Mouse (Mus musculus): ENCODE results near the gene Ccdc65. TPM values are rescaled to one million over a fixed set of nuclear protein-coding genes. Genes with fewer than 3 reads are reported as not detected.

Gene Ccdc65
- polyA plus RNA-seq, 1 experiment from 2014 or later: 1.7 TPM

GRCm38 (mm10) chr15:98689682-98690081, 18.3 kb upstream of the Ccdc65 start:
- 85% methylated on average over 2 of the region's 2 CpGs for WGBS

GRCm38 (mm10) chr15:98691486-98692147, 16.4 kb upstream of the Ccdc65 start:
- no peak for ATAC-seq (ENCODE audit: insufficient read depth, low FRiP score)
- Histone ChIP-seq H3K9ac (ENCODE audit: low read length) (no peak overlapping the region), H3K4me2 (ENCODE audit: low read depth, low read length) (no peak overlapping the region), H3K4me3 (replicated peaks; ENCODE audit: low read length) (no peak overlapping the region), H3K4me1 (ENCODE audit: control insufficient read depth, insufficient read depth, low read length) (0 out of 2 replicates have a peak, but pooled peaks cover 11% of the 10 kb centered on the region), H3K27ac (ENCODE audit: low read length) (no peak overlapping the region), H3K9me3 (replicated peaks; ENCODE audit: control insufficient read depth, low read length) (no peaks in the 10 kb centered on the region), H3K36me3 (ENCODE audit: control insufficient read depth, insufficient read depth, low read length) (no peaks in the 10 kb centered on the region), H3K27me3 (ENCODE audit: control insufficient read depth, insufficient read depth, low read length) (no peaks in the 10 kb centered on the region)
- WGBS: 64% methylated on average over 7 of the region's 7 CpGs

More at GRCm38 (mm10) chr15:98689682-98690081, 18.3 kb upstream of the Ccdc65 start:
- H3K36me3 ChIP-seq (ENCODE audit: control insufficient read depth, insufficient read depth, low read length): no peaks in the 10 kb centered on the region
- no peak for ATAC-seq (ENCODE audit: insufficient read depth, low FRiP score)
- H3K27me3 ChIP-seq (ENCODE audit: control insufficient read depth, insufficient read depth, low read length): no peaks in the 10 kb centered on the region
- no peaks in the 10 kb centered on the region for H3K9me3 ChIP-seq (replicated peaks; ENCODE audit: control insufficient read depth, low read length)
- H3K4me1 ChIP-seq (ENCODE audit: control insufficient read depth, insufficient read depth, low read length): 0 out of 2 replicates have a peak, but pooled peaks cover 9% of the 10 kb centered on the region
- H3K4me3 ChIP-seq (replicated peaks; ENCODE audit: low read length): no peak overlapping the region
- H3K4me2 ChIP-seq (ENCODE audit: low read depth, low read length): no peak overlapping the region
- H3K27ac ChIP-seq (ENCODE audit: low read length): no peak overlapping the region
- H3K9ac ChIP-seq (ENCODE audit: low read length): no peak overlapping the region

- ATAC-seq (ENCODE audit: insufficient read depth, low FRiP score): peak; percentile 68
- H3K27ac ChIP-seq (ENCODE audit: low read length): no peak overlapping the region
- no peaks in the 10 kb centered on the region for H3K9me3 ChIP-seq (replicated peaks; ENCODE audit: control insufficient read depth, low read length)
Observed at GRCm38 (mm10) chr15:98692171-98692715, 15.8 kb upstream of the Ccdc65 start.

DNA sequence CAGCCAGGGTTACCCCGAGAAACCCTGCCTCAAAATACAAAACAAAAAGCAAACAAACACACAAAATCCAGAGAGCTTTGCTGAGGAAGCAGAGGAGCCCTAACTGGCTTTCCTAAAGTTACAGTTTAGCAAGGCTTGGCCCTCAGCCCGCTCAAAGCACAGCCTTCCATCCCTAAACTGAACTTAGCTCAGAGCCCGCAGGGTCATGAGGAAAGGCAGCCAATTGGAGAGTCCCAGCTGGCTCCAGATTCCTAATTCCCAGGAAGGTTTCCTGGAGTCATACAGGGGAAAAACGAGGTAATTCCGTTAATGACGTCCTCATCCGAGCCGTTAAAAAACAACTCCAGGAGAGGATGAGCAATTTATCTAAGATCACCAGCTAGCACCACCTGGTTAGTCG, 12.3 kb upstream of the Ccdc65 start:
- Histone ChIP-seq H3K9me3 (replicated peaks; ENCODE audit: control insufficient read depth, low read length) (no peaks in the 10 kb centered on the region), H3K4me2 (ENCODE audit: low read depth, low read length) (no peak overlapping the region), H3K4me3 (replicated peaks; ENCODE audit: low read length) (no peak overlapping the region), H3K36me3 (ENCODE audit: control insufficient read depth, insufficient read depth, low read length) (no peaks in the 10 kb centered on the region), H3K9ac (ENCODE audit: low read length) (no peak overlapping the region), H3K27ac (ENCODE audit: low read length) (no peak overlapping the region), H3K27me3 (ENCODE audit: control insufficient read depth, insufficient read depth, low read length) (peaks cover 3% of the 10 kb centered on the region), H3K4me1 (ENCODE audit: control insufficient read depth, insufficient read depth, low read length) (0 out of 2 replicates have a peak, but pooled peaks cover 11% of the 10 kb centered on the region)
- no peak for ATAC-seq (ENCODE audit: insufficient read depth, low FRiP score)
- WGBS: 37% methylated on average over 9 of the region's 9 CpGs

More at GRCm38 (mm10) chr15:98692171-98692715, 15.8 kb upstream of the Ccdc65 start:
- Histone ChIP-seq H3K9ac (ENCODE audit: low read length) (no peak overlapping the region), H3K4me2 (ENCODE audit: low read depth, low read length) (no peak overlapping the region), H3K4me3 (replicated peaks; ENCODE audit: low read length) (no peak overlapping the region), H3K36me3 (ENCODE audit: control insufficient read depth, insufficient read depth, low read length) (no peaks in the 10 kb centered on the region), H3K27me3 (ENCODE audit: control insufficient read depth, insufficient read depth, low read length) (no peaks in the 10 kb centered on the region), H3K4me1 (ENCODE audit: control insufficient read depth, insufficient read depth, low read length) (0 out of 2 replicates have a peak, but pooled peaks cover 11% of the 10 kb centered on the region)
- WGBS: 26% methylated on average over 11 of the region's 11 CpGs

GRCm38 (mm10) chr15:98696216-98696615, 11.8 kb upstream of the Ccdc65 start:
- H3K36me3 ChIP-seq (ENCODE audit: control insufficient read depth, insufficient read depth, low read length): no peaks in the 10 kb centered on the region
- no peak for ATAC-seq (ENCODE audit: insufficient read depth, low FRiP score)
- H3K4me2 ChIP-seq (ENCODE audit: low read depth, low read length): no peak overlapping the region
- H3K9ac ChIP-seq (ENCODE audit: low read length): no peak overlapping the region
- H3K27me3 ChIP-seq (ENCODE audit: control insufficient read depth, insufficient read depth, low read length): peaks cover 8% of the 10 kb centered on the region
- no peak overlapping the region for H3K27ac ChIP-seq (ENCODE audit: low read length)
- no peak overlapping the region for H3K4me3 ChIP-seq (replicated peaks; ENCODE audit: low read length)
- H3K4me1 ChIP-seq (ENCODE audit: control insufficient read depth, insufficient read depth, low read length): 0 out of 2 replicates have a peak, but pooled peaks cover 11% of the 10 kb centered on the region
- no peaks in the 10 kb centered on the region for H3K9me3 ChIP-seq (replicated peaks; ENCODE audit: control insufficient read depth, low read length)
- 45% methylated on average over 8 of the region's 8 CpGs for WGBS

GRCm38 (mm10) chr15:98699190-98700105, 8.6 kb upstream of the Ccdc65 start:
- Histone ChIP-seq H3K27me3 (ENCODE audit: control insufficient read depth, insufficient read depth, low read length) (peaks cover 17% of the 10 kb centered on the region), H3K27ac (ENCODE audit: low read length) (no peak overlapping the region), H3K36me3 (ENCODE audit: control insufficient read depth, insufficient read depth, low read length) (no peaks in the 10 kb centered on the region), H3K9ac (ENCODE audit: low read length) (peak overlapping the region; percentile 55; the same call in 1 of the 2 replicates), H3K9me3 (replicated peaks; ENCODE audit: control insufficient read depth, low read length) (no peaks in the 10 kb centered on the region), H3K4me1 (ENCODE audit: control insufficient read depth, insufficient read depth, low read length) (0 out of 2 replicates have a peak, but pooled peaks cover 2% of the 10 kb centered on the region), H3K4me3 (replicated peaks; ENCODE audit: low read length) (peak overlapping the region; percentile 22), H3K4me2 (ENCODE audit: low read depth, low read length) (peak overlapping the region; percentile 45)
- peak; percentile 86 for ATAC-seq (ENCODE audit: insufficient read depth, low FRiP score)
- 3% methylated on average over 40 of the region's 40 CpGs for WGBS

DNA sequence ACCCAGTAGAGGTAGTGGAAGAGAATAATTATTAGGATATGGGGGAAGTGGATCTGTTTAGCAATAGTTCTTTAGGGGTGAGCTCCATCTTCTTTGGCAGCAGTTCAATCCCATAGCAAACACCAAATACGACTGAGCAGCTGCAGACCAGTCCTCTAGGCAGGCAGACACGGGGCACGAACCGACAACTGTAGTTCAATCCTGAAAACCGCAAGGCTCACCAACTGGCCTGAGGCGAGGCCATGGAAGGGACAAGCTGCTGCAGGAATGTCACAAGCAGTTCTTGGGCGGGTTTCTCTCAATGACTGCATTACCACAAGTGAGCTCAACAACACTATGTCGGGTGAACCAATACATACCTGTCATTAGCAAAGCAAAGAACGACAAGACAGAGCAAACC, 3.7 kb upstream of the Ccdc65 start:
- WGBS: 58% methylated on average over 9 of the region's 9 CpGs
- no peak overlapping the region for H3K4me3 ChIP-seq (replicated peaks; ENCODE audit: low read length)

DNA sequence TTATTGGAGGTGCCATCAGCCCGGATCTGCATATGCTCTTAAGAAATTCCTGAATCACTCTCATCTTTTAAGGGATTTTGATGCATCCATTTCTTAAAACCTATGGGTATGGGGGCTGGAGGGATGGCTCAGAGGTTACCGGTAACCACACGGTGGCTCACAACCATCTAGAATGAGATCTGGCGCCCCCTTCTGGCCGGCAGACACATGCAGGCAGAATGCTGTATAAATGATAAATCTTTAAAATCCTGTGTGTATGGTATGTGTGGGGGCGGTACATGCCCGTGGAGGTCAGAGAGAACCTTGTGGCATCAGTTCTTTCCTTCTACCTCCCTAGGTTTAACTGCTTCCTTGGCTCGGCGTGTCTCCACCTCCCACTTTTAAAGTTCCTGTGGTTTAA, 2.4 kb downstream of the Ccdc65 start:
- H3K9me3 ChIP-seq (replicated peaks; ENCODE audit: control insufficient read depth, low read length): no peaks in the 10 kb centered on the region
- ATAC-seq (ENCODE audit: insufficient read depth, low FRiP score): no peak

More for the DNA sequence above, 3.7 kb upstream of the Ccdc65 start:
- Histone ChIP-seq H3K9me3 (replicated peaks; ENCODE audit: control insufficient read depth, low read length) (no peaks in the 10 kb centered on the region), H3K36me3 (ENCODE audit: control insufficient read depth, insufficient read depth, low read length) (no peaks in the 10 kb centered on the region), H3K27ac (ENCODE audit: low read length) (no peak overlapping the region), H3K27me3 (ENCODE audit: control insufficient read depth, insufficient read depth, low read length) (peaks cover 17% of the 10 kb centered on the region), H3K4me1 (ENCODE audit: control insufficient read depth, insufficient read depth, low read length) (no peaks in the 10 kb centered on the region), H3K4me2 (ENCODE audit: low read depth, low read length) (no peak overlapping the region), H3K9ac (ENCODE audit: low read length) (no peak overlapping the region)
- no peak for ATAC-seq (ENCODE audit: insufficient read depth, low FRiP score)

More for the DNA sequence above, 2.4 kb downstream of the Ccdc65 start:
- Histone ChIP-seq H3K9ac (ENCODE audit: low read length) (no peak overlapping the region), H3K4me1 (ENCODE audit: control insufficient read depth, insufficient read depth, low read length) (no peaks in the 10 kb centered on the region), H3K4me3 (replicated peaks; ENCODE audit: low read length) (no peak overlapping the region), H3K27me3 (ENCODE audit: control insufficient read depth, insufficient read depth, low read length) (no peaks in the 10 kb centered on the region), H3K27ac (ENCODE audit: low read length) (no peak overlapping the region), H3K36me3 (ENCODE audit: control insufficient read depth, insufficient read depth, low read length) (no peaks in the 10 kb centered on the region), H3K4me2 (ENCODE audit: low read depth, low read length) (no peak overlapping the region)
- WGBS: 13% methylated on average over 9 of the region's 9 CpGs
